Mouse (Mus musculus) heart, postnatal 14 days (tissue): ENCODE data around the gene Gm9817. TPM values are rescaled to one million over a fixed set of nuclear protein-coding genes. Genes with fewer than 3 reads are reported as not detected.
"Not testable (repeated sequence)": the region's sequence is repeated elsewhere in the genome, so short reads cannot be mapped to it uniquely, and the experiment has no call there.

Source experiments
- DNase-seq, 2 experiments: peaks; one replicate each; pipeline ENCODE4 v3.0.0; 2021 to 2022
- intact Hi-C: fragments of 180-260 bp; cut with DNase I; formaldehyde crosslinking; loops from one replicate; pipeline ENCODE4 v1.15.1; 2025
- long read RNA-seq, 2 experiments: library from polyadenylated mRNA; stranded (forward); transcript quantifications; one replicate each; pipeline ENCODE4 v2.0.0; 2021
- total RNA-seq, 2 experiments: library from RNA; stranded (reverse); gene quantifications; 2 replicates each; pipeline ENCODE4 v1.2.3; 2021

Gene Gm9817
- total RNA-seq: not detected
- long read RNA-seq, experiment 1: 0 reads
- long read RNA-seq, experiment 2: 0 reads

DNA sequence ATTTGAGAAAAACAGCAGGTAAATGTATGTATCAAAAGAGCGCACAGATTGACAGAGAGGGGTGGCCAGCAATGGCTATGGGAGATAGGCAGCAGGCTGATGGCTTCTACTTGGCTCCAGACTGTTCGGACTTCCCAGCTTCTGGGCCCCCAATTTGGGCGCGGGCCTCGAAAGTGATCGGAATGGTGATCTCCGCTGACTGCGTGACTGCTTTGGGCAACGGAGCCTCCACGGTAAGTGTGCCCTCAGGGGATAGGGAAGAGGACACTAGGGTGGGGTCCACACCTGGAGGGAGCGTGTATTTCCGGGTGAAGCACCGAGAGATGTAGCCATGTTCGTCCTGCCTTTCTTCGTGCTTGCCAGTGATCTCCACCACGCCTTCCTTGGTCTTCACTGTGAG is at the start of gene Gm9817:
Gm9817 (plus strand) TSS at position 301 of the 400 bp plus-strand sequence.
- intact Hi-C loops, DNase-seq: not testable (repeated sequence)

DNA sequence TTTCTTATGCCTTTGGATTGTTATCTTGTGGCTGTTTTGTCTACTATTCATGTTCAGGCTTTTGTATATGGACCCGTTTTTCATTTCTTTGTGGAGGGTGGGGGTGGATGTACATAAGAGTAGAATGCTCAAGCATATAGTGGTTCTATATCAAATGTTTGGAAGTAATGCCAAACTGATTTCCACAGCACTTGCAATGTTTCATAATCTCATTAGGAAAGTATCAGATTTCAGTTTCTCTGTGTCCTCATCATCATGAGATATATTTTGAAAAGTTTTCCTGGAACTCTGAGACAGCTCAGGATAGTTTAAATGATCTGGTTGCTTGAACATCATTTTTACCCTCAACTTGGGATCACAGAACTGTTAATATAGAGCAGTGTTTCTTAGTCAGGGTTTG is 48.7 kb upstream of the Gm9817 start:
- intact Hi-C loops: loop anchor here (2.0 kb wide), 3 partner anchors 361 to 447 kb away; no protein-coding TSS in a partner anchor
- DNase-seq: no peak

DNA sequence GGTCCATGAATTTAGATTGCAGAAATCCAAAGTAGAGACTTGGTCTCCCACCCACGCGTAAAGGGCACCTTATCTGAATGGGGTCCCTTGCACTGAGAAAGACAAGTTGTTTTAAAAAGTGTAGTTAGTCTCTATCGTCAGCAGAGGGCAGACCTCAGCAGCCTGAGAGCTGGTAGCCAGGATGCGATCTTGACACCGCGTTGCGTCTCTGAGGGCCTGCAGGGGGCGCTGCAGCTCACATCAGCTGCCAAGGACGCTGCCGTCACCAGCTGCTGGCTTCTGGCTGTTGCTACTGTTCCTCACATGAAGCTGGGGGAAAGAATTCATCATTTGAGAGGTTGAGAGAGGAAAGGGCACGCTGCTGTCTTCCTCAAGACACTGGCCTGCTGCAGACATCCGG is 47.7 kb upstream of the Gm9817 start:
- intact Hi-C loops: loop anchor here (2.0 kb wide), 3 partner anchors 360 to 446 kb away; no protein-coding TSS in a partner anchor
- DNase-seq: peak; percentile 93 to 94

DNA sequence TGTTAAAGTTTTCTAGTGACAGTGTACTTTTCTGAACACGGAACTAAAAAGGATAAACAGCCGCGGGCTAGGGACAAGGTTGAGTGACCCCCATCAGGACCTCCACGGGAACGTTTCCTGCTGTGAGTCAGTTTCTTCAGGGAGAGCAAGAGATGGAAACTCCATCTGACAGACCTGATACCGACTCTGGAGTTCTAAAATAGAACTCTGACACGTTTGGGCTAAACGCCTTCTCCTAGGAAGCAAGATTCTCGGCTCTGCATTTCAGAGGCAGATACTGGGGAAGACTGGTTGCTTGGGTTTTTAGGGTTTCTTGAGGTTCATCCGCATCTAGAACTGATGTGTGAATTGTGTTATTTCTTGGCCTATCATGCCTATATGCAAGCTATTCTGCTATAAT is 47.2 kb upstream of the Gm9817 start:
- DNase-seq: no peak
- intact Hi-C loops: loop anchor here (2.0 kb wide), 3 partner anchors 359 to 445 kb away; no protein-coding TSS in a partner anchor

DNA sequence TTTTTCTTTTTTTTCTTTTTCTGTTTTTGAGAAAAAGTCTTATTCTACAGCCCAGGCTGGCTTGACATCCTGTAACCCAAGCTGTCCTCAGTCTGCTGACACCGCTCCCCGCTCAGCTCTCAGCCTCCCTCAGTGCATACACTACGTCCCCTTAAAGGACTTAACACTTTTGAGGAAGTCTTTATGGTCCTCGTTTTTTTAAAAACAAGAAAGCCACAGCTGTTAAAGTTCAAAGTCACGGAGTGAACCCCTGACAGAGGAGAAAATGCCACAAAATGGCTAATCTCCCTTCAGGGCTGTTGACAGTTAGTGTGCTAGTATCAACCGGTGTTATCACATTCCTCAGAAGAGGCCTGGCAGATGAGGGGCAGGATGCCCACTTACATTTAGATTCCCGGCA is 46.7 kb upstream of the Gm9817 start:
- DNase-seq: no peak
- intact Hi-C loops: loop anchor here (2.0 kb wide), 3 partner anchors 359 to 445 kb away; no protein-coding TSS in a partner anchor

DNA sequence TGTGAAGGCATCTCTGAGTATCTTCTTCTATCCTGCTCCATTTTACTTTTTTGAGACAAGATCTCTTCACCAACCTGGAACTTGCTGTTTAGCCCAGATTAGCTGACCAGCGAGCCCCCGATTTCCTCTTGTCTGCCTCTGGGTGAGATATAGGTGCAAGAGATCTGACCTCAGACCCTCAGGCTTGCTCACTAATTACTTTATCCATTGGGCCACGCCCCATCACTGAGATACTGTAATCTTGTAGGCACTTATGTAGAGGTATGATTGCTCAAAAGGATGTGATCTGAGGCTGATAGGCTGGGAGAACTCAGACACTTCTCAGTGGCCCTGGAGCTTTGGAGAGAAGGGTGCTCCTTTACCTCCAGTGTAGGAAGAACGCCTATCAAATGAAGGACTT is 46.0 kb upstream of the Gm9817 start:
- intact Hi-C loops: no loop called here
- DNase-seq: no peak

DNA sequence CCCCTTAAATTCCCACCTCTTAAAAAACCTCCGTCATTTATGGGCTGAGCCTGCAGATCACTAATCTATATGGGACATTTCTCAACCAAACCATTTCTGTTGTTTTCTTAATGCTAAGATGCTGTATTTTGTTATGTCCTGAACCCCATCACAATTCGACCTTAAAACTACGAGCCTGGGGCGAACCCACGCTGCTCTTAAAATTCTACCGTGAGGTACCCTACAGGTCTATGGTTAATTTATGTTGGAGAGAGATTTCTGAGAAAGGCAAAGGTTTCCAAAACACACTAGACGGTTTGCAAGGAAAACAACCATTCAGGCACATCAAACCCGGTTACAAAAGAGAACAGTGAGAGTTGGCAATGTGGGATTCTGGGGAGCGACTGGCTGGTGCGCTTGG is 45.1 kb upstream of the Gm9817 start:
- no peak for DNase-seq
- intact Hi-C loops: no loop called here

DNA sequence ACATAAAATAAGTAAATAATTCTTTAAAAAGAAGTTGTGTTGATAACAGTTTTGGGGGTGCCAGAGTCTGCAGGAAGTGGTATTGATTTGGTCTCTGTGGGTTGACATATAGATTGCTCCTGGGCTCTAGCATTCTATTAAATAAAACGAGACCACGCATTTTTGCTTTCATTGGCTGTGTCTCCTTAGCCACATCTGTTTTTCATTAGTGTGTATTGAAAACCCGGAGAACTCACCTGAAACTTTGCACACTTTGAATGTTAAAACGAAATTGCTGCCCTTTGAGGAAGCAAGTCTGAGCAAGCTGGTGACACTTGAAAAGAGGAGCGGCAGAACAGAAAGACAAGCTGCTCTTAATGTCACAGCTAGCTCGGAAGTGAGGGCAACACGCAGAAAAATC is 43.7 kb upstream of the Gm9817 start:
- no peak for DNase-seq
- intact Hi-C loops: no loop called here

DNA sequence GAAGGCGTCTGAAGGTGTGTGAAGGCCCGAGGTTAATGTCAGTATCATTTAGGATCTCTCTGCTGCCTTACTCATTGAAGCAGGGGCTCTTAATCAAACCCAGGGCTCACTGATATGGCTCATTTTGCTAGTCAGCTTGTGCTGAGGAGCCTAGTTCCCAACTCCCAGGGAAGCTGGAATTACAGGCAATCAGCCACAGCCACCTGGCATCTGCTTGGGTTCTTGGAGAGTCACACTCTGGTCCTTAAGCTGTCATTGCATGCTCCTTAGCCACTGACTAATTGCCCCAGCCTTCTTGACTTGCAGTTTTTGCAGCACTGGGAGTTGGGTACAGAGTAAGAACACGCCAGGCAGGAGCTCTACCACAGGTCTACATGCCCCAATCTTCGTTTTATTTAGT is 42.1 kb upstream of the Gm9817 start:
- intact Hi-C loops: no loop called here
- no peak for DNase-seq

DNA sequence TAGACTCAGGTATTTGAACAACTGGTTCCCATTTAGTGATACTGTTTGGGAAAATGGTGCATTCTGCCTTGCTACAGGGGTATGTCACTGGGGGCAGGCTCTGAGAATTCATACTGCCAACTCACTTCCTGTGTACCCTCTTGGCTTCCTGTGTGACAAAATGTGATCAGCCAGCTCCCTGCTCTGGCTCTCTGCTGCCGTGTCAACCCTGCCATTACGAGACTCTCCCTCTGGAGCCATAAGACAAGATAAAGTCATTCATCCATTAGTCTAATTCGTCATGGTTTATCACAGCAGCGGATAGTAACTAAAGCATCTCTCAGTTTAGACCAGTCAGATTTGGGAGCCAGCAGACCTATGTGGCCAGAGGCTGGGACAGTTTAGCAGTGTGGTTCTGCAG is 38.3 kb upstream of the Gm9817 start:
- intact Hi-C loops: no loop called here
- DNase-seq: no peak

DNA sequence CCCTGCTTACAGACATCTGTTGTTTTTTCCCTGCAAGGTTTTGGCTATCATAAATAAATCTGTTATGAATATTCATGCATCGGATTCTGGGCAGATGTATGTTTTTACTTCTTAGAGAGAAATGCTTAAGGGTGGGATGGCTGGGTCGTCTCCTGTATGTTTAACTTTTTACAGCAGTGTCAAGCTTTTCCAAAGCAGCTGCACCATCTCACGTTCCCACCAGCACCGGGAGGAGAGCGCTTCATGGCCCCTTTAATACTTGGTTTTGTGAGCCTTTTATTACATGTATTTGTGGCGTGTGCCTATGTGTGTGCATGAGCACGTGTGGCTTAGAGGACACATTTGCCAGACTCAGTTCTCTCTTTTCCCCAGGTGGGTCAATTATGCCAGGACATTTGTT is 37.8 kb upstream of the Gm9817 start:
- no peak for DNase-seq
- intact Hi-C loops: no loop called here

DNA sequence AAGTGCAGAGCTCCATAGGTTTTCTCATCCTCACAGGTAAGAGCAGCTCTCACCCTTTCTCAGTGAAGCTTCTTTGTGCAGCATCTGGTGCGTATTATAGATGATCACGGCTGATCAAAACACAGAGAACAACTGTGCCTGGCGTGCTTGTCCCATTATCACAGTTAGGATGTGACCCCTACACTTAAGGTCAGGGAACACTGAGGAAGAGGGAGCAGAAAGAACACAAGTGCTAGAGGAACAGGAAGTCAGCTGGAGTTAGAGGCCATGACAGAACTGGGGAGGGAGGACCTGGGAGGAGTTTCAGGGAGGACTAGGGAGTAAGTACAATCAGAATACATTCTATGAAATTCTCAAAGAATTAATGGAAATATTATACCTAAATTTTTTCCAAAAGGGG is 35.0 kb upstream of the Gm9817 start:
- DNase-seq: no peak
- intact Hi-C loops: no loop called here

DNA sequence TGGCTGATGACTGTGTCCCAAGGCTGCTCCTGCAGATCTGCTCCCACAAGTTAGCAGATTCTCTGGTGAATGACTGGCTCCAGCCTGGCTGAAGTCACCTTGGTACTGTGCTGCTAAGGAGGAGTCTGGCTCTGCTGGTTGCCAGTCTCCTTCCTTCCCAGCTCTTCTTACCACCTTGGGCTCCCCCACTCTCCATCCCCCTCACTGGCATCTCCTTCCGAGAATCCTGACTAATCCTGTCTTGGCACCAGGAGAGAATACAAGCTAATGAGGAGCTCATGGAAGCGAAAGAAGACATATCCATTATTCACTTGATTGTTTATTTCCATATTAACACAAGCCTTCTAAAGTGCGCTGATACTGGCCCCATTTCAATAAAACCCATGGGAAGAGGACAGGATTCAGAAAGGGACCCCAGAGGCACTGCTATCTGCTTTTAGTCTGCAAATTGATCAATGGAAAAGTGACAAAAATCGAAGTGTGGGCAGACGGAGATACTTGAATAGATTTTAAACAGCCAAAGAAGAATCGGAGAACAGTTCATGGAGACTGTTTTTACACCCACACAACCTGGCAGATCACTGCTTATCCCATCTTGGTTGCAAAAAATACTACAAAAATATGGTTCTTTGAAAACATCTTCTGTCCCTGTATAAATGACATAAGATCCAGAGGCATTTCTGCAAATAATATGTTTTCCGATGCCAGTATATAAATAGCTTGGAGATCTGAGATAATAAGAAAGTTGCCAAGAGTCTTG is 29.1 kb upstream of the Gm9817 start:
- intact Hi-C loops: no loop called here
- DNase-seq: no peak

DNA sequence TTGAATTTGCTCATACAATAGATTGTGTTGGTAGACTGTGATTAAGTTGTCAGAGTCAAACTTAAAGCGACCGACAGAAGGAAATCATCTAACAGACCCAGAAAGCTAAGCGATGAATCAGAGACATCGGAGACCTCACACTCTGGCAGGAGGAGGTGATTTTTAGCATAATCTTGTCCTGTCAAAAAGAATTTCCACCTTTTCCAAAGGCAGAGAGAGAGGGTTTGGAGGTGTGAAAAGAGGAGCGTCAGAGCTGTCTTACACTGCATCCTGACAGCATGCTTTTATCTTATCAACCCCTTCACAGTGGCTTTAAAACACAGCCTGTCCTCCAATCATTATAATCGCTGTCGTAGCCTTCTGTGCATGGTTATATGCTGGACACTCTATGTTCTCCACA is 25.7 kb upstream of the Gm9817 start:
- DNase-seq: no peak
- intact Hi-C loops: no loop called here

DNA sequence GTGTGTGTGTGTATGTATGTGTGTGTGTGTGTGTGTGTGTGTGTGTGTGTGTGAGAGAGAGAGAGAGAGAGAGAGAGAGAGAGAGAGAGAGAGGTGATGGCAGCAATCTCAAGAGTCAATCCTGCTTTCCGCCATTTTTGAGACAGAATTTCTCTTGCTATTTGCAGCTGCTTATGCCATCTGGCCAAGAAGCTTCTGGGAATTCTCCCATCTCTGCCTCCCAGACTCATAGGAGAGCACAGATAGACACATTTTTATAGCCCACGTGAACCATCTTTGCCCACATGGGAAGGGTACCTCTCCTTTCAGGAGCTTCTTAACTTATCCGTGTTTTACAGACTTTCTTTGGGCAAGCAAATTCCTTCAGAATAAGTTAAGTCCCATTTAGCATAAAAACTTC is 24.6 kb upstream of the Gm9817 start:
- intact Hi-C loops: no loop called here
- DNase-seq: no peak

DNA sequence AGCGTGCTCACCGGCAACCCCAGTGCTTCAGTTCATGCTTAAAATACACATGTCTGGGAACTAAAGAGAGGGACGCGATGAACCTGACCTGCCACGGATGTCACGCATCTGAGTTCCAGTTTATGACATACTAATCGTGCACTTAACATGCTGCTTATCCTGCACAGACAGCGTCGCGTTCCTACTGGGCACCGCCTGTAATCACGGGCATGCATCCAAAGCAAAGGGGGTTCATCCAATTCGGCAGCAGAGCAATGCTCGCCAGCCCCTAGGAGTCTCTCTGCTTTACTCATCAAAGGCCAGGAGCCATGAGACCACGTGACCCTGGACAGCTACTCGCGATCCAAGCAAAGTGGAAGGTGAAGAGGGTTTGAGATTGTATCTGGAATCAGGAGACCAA is 19.3 kb upstream of the Gm9817 start:
- intact Hi-C loops: no loop called here
- no peak for DNase-seq

DNA sequence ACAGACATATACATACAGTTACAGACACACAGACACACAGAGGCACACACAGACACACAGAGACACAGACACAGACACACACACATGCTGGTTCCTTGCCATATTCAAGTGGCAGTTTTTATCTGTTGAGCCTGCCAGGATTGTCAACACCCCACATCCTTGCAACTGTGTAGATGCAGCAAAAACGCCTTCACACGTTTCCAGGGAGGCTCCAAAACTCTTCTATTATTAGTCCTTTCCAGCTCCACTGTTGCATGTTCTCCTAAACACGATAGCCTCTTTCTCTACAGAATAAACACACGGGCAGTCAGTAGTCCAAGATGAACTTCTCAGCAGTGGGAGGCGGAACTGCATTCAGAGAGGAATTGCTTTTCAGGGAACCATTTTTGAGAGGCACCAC is 15.3 kb upstream of the Gm9817 start:
- intact Hi-C loops: no loop called here
- no peak for DNase-seq

DNA sequence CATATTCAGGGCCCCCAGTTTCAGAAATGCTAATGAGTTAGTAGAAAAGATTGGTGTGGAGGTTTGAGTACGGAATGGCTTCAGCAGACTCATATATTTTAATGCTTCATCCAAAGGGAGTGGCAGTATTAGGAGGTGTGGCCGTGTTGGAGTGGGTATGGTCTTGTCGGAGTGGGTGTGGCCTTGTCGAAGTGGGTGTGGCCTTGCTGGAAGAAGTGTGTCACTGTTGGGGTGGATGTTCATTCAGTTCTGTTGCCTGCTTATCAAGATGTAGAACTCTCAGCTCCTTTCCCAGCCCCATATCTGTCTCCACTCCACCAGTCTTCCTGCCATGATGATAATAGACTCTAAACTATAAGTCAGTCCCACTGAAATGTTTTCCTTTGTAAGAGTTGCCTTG is 13.5 kb upstream of the Gm9817 start:
- intact Hi-C loops: no loop called here
- DNase-seq: no peak

DNA sequence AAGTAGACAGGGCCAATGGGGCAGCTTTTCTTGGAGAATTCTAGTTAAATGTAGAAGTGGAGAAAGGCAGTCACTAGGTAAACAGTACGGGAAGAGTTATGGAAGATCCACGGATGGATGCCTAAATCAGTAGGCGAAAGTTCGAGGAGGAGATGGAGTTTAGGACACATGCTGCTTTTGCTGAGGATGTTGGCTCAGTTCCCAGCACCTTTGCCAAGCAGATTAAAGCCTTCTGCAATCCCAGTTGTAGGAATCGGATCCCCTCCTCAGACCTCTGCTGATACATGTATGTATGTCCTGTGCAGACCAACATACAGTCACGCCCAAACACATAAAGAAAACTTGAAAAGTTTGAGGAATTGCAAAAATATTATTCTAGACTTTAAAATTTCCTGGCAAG is 8.1 kb upstream of the Gm9817 start:
- peak in 1 of 2 experiments; percentile 9 for DNase-seq

DNA sequence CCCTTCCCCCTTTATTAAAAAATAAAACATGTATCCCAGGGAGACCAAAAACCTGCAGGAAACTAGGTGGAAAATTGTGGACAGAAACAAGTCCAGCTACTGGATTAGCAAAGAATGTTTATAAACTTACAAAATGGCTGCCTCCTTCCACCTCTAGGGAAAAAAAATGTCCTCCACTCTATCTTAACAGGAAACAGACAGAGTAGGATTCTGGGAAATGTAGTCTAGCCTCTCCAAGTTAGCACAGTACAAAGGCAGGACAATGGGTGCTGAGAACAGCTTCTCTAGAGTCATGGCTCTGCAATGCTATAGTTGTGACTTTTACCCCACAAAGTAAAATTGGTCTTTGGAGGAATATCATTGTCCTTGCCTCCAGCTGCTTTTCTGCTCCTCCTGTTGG is 3.5 kb upstream of the Gm9817 start:
- DNase-seq: no peak
- intact Hi-C loops: no loop called here

More for the DNA sequence above, 8.1 kb upstream of the Gm9817 start:
- intact Hi-C loops: no loop called here

DNA sequence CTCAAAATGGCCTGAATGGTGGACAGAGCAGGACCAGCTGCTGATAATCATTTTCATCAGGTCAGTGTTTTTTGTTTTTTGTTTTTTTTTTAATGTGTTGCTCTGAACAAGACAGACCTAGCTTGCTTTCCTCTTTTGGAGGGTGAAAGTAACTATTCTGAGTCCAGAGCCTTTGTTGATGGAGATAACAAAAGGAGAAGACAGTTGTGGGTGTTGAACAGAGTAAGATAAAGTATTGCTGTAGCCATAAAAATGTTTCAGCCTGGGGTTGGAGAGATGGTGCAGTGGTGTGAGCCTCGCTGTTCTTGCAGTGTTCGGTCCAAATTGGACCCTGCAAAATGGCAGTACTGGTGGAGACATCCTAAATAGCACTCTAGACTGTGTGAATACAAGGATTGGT is 2.8 kb upstream of the Gm9817 start:
- no peak for DNase-seq
- intact Hi-C loops: no loop called here

DNA sequence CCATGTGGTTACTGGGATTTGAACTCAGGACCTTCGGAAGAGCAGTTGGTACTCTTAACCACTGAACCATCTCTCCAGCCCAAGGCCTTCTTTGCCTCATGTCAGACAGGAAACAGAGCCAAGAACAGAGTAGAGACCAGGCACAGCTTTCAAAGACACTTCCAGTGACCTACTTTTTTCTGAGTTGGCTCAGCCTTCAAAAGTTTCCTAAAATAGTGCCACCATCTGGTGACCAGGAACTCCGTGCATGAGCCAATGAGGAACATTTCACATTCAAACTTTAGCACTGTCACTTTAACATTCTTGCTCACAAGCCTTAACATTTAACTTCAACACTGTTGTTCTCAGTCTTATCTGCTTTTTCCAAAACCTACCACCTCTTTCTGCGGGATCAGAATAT is 2.3 kb downstream of the Gm9817 start:
- intact Hi-C loops: no loop called here
- no peak for DNase-seq

DNA sequence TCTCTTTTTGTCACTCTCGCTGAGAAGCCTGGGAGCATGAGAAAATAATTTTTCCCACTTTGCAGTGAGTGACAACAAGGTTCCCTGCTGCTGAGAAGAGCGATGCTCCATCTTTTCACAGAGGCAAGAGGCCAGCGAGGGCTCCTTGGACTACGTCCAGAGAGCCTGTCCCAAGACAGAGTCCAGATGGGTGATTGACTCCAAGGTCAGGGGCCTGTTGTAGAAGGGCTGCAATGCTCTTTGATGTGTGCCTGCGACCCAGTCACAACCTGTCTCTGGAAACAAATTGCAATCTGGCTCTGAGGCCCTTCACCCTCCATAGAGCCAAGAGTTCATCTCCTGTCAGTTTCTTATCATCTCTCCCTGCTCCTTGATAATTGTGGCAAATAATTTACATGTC is 5.2 kb downstream of the Gm9817 start:
- intact Hi-C loops: no loop called here
- peak; percentile 13 to 25 for DNase-seq
